Mouse (Mus musculus) left cerebral cortex, postnatal 4 days (tissue): ENCODE measurements around the gene Creld1. TPM values are rescaled to one million over a fixed set of nuclear protein-coding genes. Genes with fewer than 3 reads are reported as not detected.

Source experiments
- DNase-seq: peaks from one replicate; pipeline ENCODE4 v3.0.0-alpha.2; 2022
- intact Hi-C: fragments of 180-260 bp; cut with DNase I; formaldehyde crosslinking; loops from one replicate; pipeline ENCODE4 v1.15.1; 2025
- total RNA-seq, 2 experiments: library from RNA; stranded (reverse); gene quantifications; 2 replicates each; pipeline ENCODE4 v1.2.3; 2021

Gene Creld1
- total RNA-seq: 10 to 100 TPM; 80.4 to 82.1 TPM

GRCm38 (mm10) chr6:113483100-113483615 lies at the start of gene Creld1:
TSS of gene Creld1 (plus strand) at chr6:113483297.
- peak; percentile 95 for DNase-seq
- intact Hi-C loops: no loop called here

DNA sequence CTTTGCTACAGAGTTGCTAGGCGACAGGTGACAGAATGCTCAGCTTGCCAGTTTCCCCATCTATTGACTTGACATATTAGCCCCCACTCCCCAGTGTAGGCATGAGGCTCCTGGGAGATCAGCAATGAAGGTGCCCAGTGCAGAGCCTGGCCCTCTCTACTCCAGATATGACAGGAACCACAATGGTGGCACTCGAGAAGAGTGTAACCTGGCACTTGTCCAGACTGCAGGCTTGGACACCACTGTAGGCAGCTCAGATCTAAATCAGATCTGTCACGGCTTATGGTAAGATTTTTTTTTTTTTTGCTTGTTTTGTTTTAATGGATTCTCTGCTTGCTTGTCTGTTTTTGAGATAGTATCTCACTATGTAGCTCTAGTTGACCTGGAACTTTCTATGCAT lies 49.4 kb upstream of the Creld1 start:
- DNase-seq: no peak
- intact Hi-C loops: no loop called here

GRCm38 (mm10) chr6:113434691-113435090 lies 48.4 kb upstream of the Creld1 start:
- intact Hi-C loops: no loop called here
- no peak for DNase-seq

- intact Hi-C loops: no loop called here
- no peak for DNase-seq
Measured at GRCm38 (mm10) chr6:113435664-113436205, 47.4 kb upstream of the Creld1 start, which contains the start of gene Cidec. TSS of gene Cidec (minus strand) at chr6:113435760.

GRCm38 (mm10) chr6:113437135-113437534 lies 46.0 kb upstream of the Creld1 start:
- intact Hi-C loops: no loop called here
- DNase-seq: no peak

GRCm38 (mm10) chr6:113438721-113439430 lies 44.2 kb upstream of the Creld1 start:
- intact Hi-C loops: no loop called here
- DNase-seq: no peak

DNA sequence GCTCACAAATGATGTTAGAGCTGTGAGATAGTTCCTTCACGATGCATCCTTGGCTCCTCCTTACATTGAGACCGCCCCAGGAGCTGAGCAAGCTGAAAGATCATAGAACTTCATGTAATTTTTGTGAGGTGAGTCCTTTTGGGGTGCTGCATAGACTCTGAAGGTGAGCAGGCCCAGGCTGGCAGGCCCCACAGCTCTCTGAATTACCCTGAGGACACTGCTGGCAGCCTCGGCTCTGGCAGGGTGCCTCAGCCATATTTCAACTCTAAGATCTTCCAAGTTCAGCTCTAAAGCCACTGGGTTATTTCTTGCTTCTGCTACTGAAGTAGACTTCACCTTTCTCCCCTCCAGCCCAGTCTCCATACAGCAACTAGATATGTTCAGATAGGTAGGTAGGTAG lies 42.4 kb upstream of the Creld1 start:
- no peak for DNase-seq
- intact Hi-C loops: no loop called here

- peak; percentile 81 for DNase-seq
- intact Hi-C loops: no loop called here
Measured at GRCm38 (mm10) chr6:113441147-113441680, 41.9 kb upstream of the Creld1 start.

DNA sequence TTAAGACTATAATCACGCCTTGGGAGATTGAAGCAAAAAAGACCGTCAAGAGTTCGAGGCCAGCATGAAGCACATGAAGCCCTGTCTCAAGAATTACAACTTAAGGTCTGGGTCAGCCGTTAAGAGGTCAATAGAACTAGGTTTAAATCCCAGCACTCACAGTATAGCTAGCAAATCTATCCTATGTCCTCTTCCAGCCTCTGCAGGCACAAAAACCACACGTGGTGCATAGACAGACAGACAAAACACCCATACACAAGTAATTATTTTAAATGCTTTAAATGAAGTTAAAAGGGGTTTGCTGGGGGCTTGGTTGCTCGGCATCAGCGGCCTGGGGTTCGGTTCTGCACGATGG lies 41.0 kb upstream of the Creld1 start:
- no peak for DNase-seq
- intact Hi-C loops: no loop called here

GRCm38 (mm10) chr6:113442442-113443090 lies 40.5 kb upstream of the Creld1 start, which contains the start of gene Jagn1:
TSS of gene Jagn1 (plus strand) at chr6:113442569.
- peak; percentile 90 for DNase-seq
- intact Hi-C loops: no loop called here

GRCm38 (mm10) chr6:113443091-113443490 lies 40.0 kb upstream of the Creld1 start:
- intact Hi-C loops: no loop called here
- DNase-seq: no peak

GRCm38 (mm10) chr6:113444207-113444965 lies 38.7 kb upstream of the Creld1 start:
- DNase-seq: no peak
- intact Hi-C loops: no loop called here

DNA sequence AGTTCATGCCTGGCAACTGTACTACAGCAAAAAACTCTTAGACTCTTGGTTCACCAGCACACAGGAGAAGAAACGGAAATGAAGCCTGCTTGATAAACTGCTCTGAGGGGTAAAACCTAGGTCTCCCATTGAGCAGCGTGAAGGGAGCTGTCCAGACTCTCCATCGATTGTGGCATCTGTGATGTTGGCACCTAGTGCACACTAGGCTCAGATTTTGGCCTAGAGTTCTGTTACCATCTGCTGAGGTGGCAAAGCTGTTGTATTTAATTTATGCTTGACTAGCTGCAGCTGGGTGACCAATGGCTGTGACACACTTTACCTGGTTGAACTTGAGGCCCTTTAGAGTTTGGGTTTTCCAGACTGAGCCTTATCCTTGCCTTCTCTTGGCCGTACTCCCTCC lies 35.5 kb upstream of the Creld1 start:
- peak; percentile 67 for DNase-seq
- intact Hi-C loops: no loop called here

DNA sequence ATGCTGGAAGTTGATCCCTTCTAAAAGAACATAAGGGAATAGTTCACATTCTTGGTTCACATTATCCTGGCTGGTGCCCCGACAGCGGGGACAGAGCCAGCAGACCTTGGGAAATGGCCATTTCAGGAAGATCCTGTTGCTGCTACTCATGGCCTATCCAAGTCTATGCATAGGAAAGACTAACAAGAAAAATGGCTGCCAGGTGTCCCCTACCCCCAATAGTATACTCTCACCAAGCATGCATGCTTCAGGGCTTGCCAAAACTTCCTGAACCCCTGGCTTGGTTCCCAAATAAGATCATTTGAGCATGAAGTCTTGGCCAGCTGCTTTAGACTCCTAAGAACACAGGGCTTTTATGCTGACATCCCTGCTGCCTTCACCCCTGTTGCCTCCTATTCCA lies 31.3 kb upstream of the Creld1 start:
- intact Hi-C loops: no loop called here

GRCm38 (mm10) chr6:113455007-113455406 lies 28.1 kb upstream of the Creld1 start:
- intact Hi-C loops: no loop called here
- DNase-seq: no peak

More for the DNA sequence above, 31.3 kb upstream of the Creld1 start:
- peak; percentile 63 for DNase-seq

DNA sequence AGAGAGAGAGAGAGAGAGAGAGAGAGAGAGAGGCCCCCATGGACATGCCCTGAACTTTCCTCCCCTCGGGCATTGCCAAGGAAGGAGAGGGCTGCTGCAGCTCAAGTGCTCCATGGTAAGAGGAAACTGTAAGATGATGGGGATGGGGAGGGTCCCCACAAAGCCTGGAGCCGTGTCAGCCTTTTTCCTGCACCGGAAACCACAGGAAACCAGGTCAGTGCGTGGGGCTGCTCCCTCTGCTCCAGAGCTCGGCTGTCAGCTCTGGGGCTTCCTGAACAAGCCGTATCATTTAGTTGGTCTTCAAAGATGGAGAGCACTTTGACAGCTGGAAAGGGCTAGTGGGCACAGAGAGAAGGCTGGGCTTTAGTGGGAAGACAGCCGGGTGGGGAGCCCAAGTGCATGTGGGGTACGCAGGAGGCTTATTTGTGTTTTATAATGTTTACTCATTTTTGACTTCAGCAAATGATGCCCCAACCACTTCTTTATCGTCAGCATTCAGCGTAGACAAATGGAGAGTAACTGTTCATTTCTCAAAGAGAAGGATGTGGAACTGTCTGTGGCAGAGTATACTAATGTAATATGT lies 25.1 kb upstream of the Creld1 start, which contains the start of gene Il17re:
Il17re (plus strand) TSS at position 533 of the 583 bp plus-strand sequence.
- intact Hi-C loops: no loop called here
- no peak for DNase-seq

GRCm38 (mm10) chr6:113458635-113459034 lies 24.5 kb upstream of the Creld1 start:
- intact Hi-C loops: no loop called here
- DNase-seq: no peak

GRCm38 (mm10) chr6:113464040-113464439 lies 19.1 kb upstream of the Creld1 start:
- intact Hi-C loops: no loop called here

DNA sequence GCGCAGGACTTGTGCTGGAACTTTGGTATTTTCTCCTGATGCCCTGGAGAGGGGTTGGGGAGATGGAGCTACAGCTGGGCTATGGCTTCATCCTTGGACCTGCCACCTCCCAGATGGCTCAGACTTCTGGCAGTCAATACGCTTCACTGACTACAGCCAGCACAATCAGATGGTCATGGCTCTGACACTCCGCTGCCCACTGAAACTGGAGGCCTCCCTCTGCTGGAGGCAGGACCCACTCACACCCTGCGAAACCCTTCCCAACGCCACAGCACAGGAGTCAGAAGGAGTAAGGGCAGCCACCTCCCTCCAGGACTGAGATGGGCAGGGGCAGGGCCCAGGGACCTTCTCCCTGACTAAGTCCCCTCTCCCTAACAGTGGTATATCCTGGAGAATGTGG lies 17.5 kb upstream of the Creld1 start:
- intact Hi-C loops: no loop called here
- peak; percentile 76 for DNase-seq

More at GRCm38 (mm10) chr6:113464040-113464439, 19.1 kb upstream of the Creld1 start:
- no peak for DNase-seq

DNA sequence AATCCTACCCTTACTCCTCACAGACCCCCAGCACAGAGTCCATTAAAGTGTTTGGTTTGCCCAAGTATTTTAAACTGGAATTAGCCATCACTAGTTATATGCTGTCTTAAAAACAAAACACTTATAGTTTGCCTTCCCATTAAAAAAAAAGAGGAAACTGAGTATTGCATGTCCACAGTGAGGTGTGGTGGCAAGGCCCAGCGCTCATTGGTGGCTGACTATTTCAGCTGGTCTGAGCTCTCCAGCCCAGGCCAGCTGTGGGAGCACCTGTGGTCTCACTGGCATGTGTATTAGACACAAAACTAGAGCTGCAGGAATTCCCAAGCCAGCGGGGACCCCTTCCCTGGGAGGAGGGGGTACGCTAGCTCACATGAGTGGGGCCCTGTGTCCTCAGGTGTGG lies 14.6 kb upstream of the Creld1 start:
- intact Hi-C loops: no loop called here
- DNase-seq: no peak
